Mouse (Mus musculus): ENCODE measurements at regions not wholly inside any gene's neighbourhood (a gene's known extent, or its start where the extent isn't known, plus 50 kb on each side); places are given as distances from the start of the nearest gene placed in this dataset.
A peak's percentile ranks its signal among the peaks of the same experiment; 100 is the strongest.

- 36% methylated on average over 11 of the region's 11 CpGs for WGBS
- ATAC-seq (replicated peaks; ENCODE audit: insufficient number of reproducible peaks, low FRiP score, low TSS enrichment, low read depth), result no peak
- no peaks in the 10 kb centered on the region for H3K27me3 ChIP-seq (ENCODE audit: control insufficient read depth, insufficient read depth, low read length)
- H3K4me3 ChIP-seq (ENCODE audit: low read depth, low read length), result no peak overlapping the region
- no peaks in the 10 kb centered on the region for H3K9me3 ChIP-seq (replicated peaks; ENCODE audit: control insufficient read depth, low read length)
- DNase-seq (ENCODE audit: low spot score), result no peak
- peak overlapping the region; percentile 60; the same call in 1 of the 2 replicates for H3K27ac ChIP-seq (replicated peaks; ENCODE audit: low read depth, low read length)
- peaks cover 8% of the 10 kb centered on the region for H3K4me1 ChIP-seq (ENCODE audit: control insufficient read depth, insufficient read depth, low read length)
- H3K4me2 ChIP-seq (ENCODE audit: low read depth, low read length), result no peak overlapping the region
- H3K36me3 ChIP-seq (replicated peaks; ENCODE audit: control insufficient read depth, insufficient read depth, low read depth, low read length), result no peaks in the 10 kb centered on the region
- no peak overlapping the region for H3K9ac ChIP-seq (replicated peaks; ENCODE audit: low read length)
These were observed 343.7 kb upstream of the Mki67 start for GRCm38 (mm10) chr7:136059896-136060295.

GRCm38 (mm10) chr7:136060339-136061073 is 344.3 kb upstream of the Mki67 start:
- H3K4me3 ChIP-seq (ENCODE audit: low read depth, low read length), result peak overlapping the region; percentile 17; the same call in 1 of the 2 replicates
- DNase-seq (ENCODE audit: low spot score) (peak; percentile 75), ATAC-seq (replicated peaks; ENCODE audit: insufficient number of reproducible peaks, low FRiP score, low TSS enrichment, low read depth) (peak; percentile 56; the same call in 1 of the 2 replicates)
- H3K9ac ChIP-seq (replicated peaks; ENCODE audit: low read length), result peak overlapping the region; percentile 52
- H3K4me1 ChIP-seq (ENCODE audit: control insufficient read depth, insufficient read depth, low read length), result peaks cover 8% of the 10 kb centered on the region
- no peaks in the 10 kb centered on the region for H3K36me3 ChIP-seq (replicated peaks; ENCODE audit: control insufficient read depth, insufficient read depth, low read depth, low read length)
- peak overlapping the region; percentile 40 for H3K4me2 ChIP-seq (ENCODE audit: low read depth, low read length)
- 8% methylated on average over 29 of the region's 29 CpGs for WGBS
- H3K27ac ChIP-seq (replicated peaks; ENCODE audit: low read depth, low read length), result peak overlapping the region; percentile 75; the same call in 1 of the 2 replicates
- no peaks in the 10 kb centered on the region for H3K9me3 ChIP-seq (replicated peaks; ENCODE audit: control insufficient read depth, low read length)
- H3K27me3 ChIP-seq (ENCODE audit: control insufficient read depth, insufficient read depth, low read length), result no peaks in the 10 kb centered on the region

GRCm38 (mm10) chr7:136062658-136063057 is 346.5 kb upstream of the Mki67 start:
- no peak for ATAC-seq (replicated peaks; ENCODE audit: insufficient number of reproducible peaks, low FRiP score, low TSS enrichment, low read depth)
- Histone ChIP-seq H3K4me3 (ENCODE audit: low read depth, low read length) (no peak overlapping the region), H3K36me3 (replicated peaks; ENCODE audit: control insufficient read depth, insufficient read depth, low read depth, low read length) (no peaks in the 10 kb centered on the region), H3K27me3 (ENCODE audit: control insufficient read depth, insufficient read depth, low read length) (no peaks in the 10 kb centered on the region), H3K27ac (replicated peaks; ENCODE audit: low read depth, low read length) (0 out of 2 replicates have a peak overlapping the region, but pooled peaks have one; percentile 29), H3K4me2 (ENCODE audit: low read depth, low read length) (no peak overlapping the region), H3K9me3 (replicated peaks; ENCODE audit: control insufficient read depth, low read length) (no peaks in the 10 kb centered on the region), H3K9ac (replicated peaks; ENCODE audit: low read length) (no peak overlapping the region), H3K4me1 (ENCODE audit: control insufficient read depth, insufficient read depth, low read length) (peaks cover 8% of the 10 kb centered on the region)
- WGBS, result 19% methylated on average over 5 of the region's 5 CpGs
- peak; percentile 60 for DNase-seq (ENCODE audit: low spot score)

DNA sequence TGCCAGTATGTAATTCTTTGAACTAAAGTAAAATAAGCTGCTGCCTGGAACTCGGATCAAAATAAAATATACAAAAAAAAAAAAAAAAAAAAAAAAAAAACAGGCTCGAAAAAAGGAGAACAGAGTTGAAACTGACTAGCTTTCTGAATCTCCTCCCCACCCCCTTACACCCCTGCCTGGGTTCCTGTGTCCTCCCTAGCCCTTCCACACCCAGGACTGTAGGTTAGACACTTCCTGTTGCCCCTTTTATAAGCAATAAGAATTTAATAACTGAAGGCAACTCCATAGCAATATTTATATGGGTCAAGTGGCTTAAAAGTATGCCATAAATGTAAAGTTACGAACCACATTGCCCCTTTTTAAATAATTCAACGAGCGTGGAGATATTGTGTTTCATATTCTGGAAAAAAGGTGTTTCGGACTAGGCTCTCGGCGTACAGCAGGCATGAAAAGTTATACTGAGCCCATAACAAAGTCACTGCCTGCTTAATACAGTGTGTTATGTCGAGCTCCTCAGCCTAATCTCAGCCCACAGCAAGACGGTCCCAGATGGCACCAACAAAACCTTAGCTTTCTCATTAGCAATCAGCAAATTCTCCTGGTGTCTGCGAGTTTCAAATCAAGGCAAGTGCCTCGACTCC is 349.0 kb upstream of the Mki67 start:
- H3K4me3 ChIP-seq (ENCODE audit: low read depth, low read length), result no peak overlapping the region
- H3K27ac ChIP-seq (replicated peaks; ENCODE audit: low read depth, low read length), result no peak overlapping the region
- WGBS, result 68% methylated on average over 12 of the region's 12 CpGs
- DNase-seq (ENCODE audit: low spot score) (no peak), ATAC-seq (replicated peaks; ENCODE audit: insufficient number of reproducible peaks, low FRiP score, low TSS enrichment, low read depth) (no peak)
- H3K27me3 ChIP-seq (ENCODE audit: control insufficient read depth, insufficient read depth, low read length), result no peaks in the 10 kb centered on the region
- no peaks in the 10 kb centered on the region for H3K9me3 ChIP-seq (replicated peaks; ENCODE audit: control insufficient read depth, low read length)
- H3K4me1 ChIP-seq (ENCODE audit: control insufficient read depth, insufficient read depth, low read length), result peaks cover 3% of the 10 kb centered on the region
- no peaks in the 10 kb centered on the region for H3K36me3 ChIP-seq (replicated peaks; ENCODE audit: control insufficient read depth, insufficient read depth, low read depth, low read length)
- H3K9ac ChIP-seq (replicated peaks; ENCODE audit: low read length), result no peak overlapping the region
- H3K4me2 ChIP-seq (ENCODE audit: low read depth, low read length), result no peak overlapping the region

DNA sequence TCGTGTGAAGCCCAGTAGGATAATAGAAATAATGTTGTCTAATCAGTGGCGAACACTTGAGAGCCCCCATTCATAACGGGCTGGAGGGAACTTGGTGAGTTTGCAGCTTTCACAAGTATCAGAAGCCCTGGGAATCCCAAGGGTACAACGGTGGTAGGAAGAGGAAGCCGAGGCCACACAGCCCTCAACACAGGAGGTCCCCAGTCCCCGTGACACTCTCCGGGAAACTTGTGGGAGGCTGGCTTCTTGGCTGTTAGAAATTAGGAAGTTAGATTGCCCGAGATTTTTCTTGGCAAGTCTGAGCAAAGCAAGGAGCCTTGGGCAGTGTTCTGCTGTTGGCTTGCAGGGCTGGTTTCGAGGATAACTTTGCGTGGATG is 349.5 kb upstream of the Mki67 start:
- no peaks in the 10 kb centered on the region for H3K27me3 ChIP-seq (ENCODE audit: control insufficient read depth, insufficient read depth, low read length)
- no peak overlapping the region for H3K9ac ChIP-seq (replicated peaks; ENCODE audit: low read length)
- H3K9me3 ChIP-seq (replicated peaks; ENCODE audit: control insufficient read depth, low read length), result no peaks in the 10 kb centered on the region
- no peak overlapping the region for H3K4me3 ChIP-seq (ENCODE audit: low read depth, low read length)
- no peak overlapping the region for H3K4me2 ChIP-seq (ENCODE audit: low read depth, low read length)
- H3K4me1 ChIP-seq (ENCODE audit: control insufficient read depth, insufficient read depth, low read length), result peaks cover 3% of the 10 kb centered on the region
- WGBS, result 49% methylated on average over 10 of the region's 10 CpGs
- no peaks in the 10 kb centered on the region for H3K36me3 ChIP-seq (replicated peaks; ENCODE audit: control insufficient read depth, insufficient read depth, low read depth, low read length)
- no peak overlapping the region for H3K27ac ChIP-seq (replicated peaks; ENCODE audit: low read depth, low read length)
- ATAC-seq (replicated peaks; ENCODE audit: insufficient number of reproducible peaks, low FRiP score, low TSS enrichment, low read depth), result no peak
- no peak for DNase-seq (ENCODE audit: low spot score)

- ATAC-seq (replicated peaks; ENCODE audit: insufficient number of reproducible peaks, low FRiP score, low TSS enrichment, low read depth), result no peak
- Histone ChIP-seq H3K9me3 (replicated peaks; ENCODE audit: control insufficient read depth, low read length) (no peaks in the 10 kb centered on the region), H3K27ac (replicated peaks; ENCODE audit: low read depth, low read length) (no peak overlapping the region)
These were observed 354.7 kb upstream of the Mki67 start for GRCm38 (mm10) chr7:136070881-136071280.

GRCm38 (mm10) chr7:136071331-136071730 is 355.2 kb upstream of the Mki67 start:
- H3K4me3 ChIP-seq (ENCODE audit: low read depth, low read length), result no peak overlapping the region
- no peaks in the 10 kb centered on the region for H3K36me3 ChIP-seq (replicated peaks; ENCODE audit: control insufficient read depth, insufficient read depth, low read depth, low read length)
- H3K9ac ChIP-seq (replicated peaks; ENCODE audit: low read length), result no peak overlapping the region
- H3K27me3 ChIP-seq (ENCODE audit: control insufficient read depth, insufficient read depth, low read length), result no peaks in the 10 kb centered on the region
- no peaks in the 10 kb centered on the region for H3K9me3 ChIP-seq (replicated peaks; ENCODE audit: control insufficient read depth, low read length)
- WGBS, result 76% methylated on average over 4 of the region's 4 CpGs
- ATAC-seq (replicated peaks; ENCODE audit: insufficient number of reproducible peaks, low FRiP score, low TSS enrichment, low read depth) (no peak), DNase-seq (ENCODE audit: low spot score) (no peak)
- no peaks in the 10 kb centered on the region; the same call in 1 of the 2 replicates for H3K4me1 ChIP-seq (ENCODE audit: control insufficient read depth, insufficient read depth, low read length)
- H3K27ac ChIP-seq (replicated peaks; ENCODE audit: low read depth, low read length), result no peak overlapping the region
- H3K4me2 ChIP-seq (ENCODE audit: low read depth, low read length), result no peak overlapping the region

More at GRCm38 (mm10) chr7:136070881-136071280, 354.7 kb upstream of the Mki67 start:
- no peak overlapping the region for H3K9ac ChIP-seq (replicated peaks; ENCODE audit: low read length)
- DNase-seq (ENCODE audit: low spot score), result no peak
- H3K36me3 ChIP-seq (replicated peaks; ENCODE audit: control insufficient read depth, insufficient read depth, low read depth, low read length), result no peaks in the 10 kb centered on the region
- H3K4me3 ChIP-seq (ENCODE audit: low read depth, low read length), result no peak overlapping the region
- WGBS, result 73% methylated on average over 5 of the region's 5 CpGs
- no peak overlapping the region for H3K4me2 ChIP-seq (ENCODE audit: low read depth, low read length)
- H3K4me1 ChIP-seq (ENCODE audit: control insufficient read depth, insufficient read depth, low read length), result no peaks in the 10 kb centered on the region; the same call in 1 of the 2 replicates
- H3K27me3 ChIP-seq (ENCODE audit: control insufficient read depth, insufficient read depth, low read length), result no peaks in the 10 kb centered on the region

- Histone ChIP-seq H3K9ac (replicated peaks; ENCODE audit: low read length) (no peak overlapping the region), H3K4me3 (ENCODE audit: low read depth, low read length) (no peak overlapping the region), H3K36me3 (replicated peaks; ENCODE audit: control insufficient read depth, insufficient read depth, low read depth, low read length) (no peaks in the 10 kb centered on the region), H3K9me3 (replicated peaks; ENCODE audit: control insufficient read depth, low read length) (no peaks in the 10 kb centered on the region), H3K4me1 (ENCODE audit: control insufficient read depth, insufficient read depth, low read length) (no peaks in the 10 kb centered on the region; the same call in 1 of the 2 replicates), H3K4me2 (ENCODE audit: low read depth, low read length) (no peak overlapping the region), H3K27me3 (ENCODE audit: control insufficient read depth, insufficient read depth, low read length) (no peaks in the 10 kb centered on the region), H3K27ac (replicated peaks; ENCODE audit: low read depth, low read length) (no peak overlapping the region)
- ATAC-seq (replicated peaks; ENCODE audit: insufficient number of reproducible peaks, low FRiP score, low TSS enrichment, low read depth), result no peak
- WGBS, result 65% methylated on average over 6 of the region's 6 CpGs
- DNase-seq (ENCODE audit: low spot score), result no peak
These were observed 357.2 kb upstream of the Mki67 start for GRCm38 (mm10) chr7:136073265-136073799.

All from embryonic facial prominence, embryonic 11.5 days (tissue).